Mouse (Mus musculus) MEL (cell line): Measurements from ENCODE around the gene Crb3. TPM values are rescaled to one million over a fixed set of nuclear protein-coding genes. Genes with fewer than 3 reads are reported as not detected.

ENCODE experiments used
- DNase-seq: peaks from one replicate; pipeline ENCODE4 v3.0.0; 2011; ENCODE audit warnings: low read depth, low spot score
- H3K27ac ChIP-seq: 2 replicates; pipeline ENCODE4 v1.5.1; 2012; ENCODE audit warnings: low read depth, mild to moderate bottlenecking, control low read depth, low read length, moderate library complexity; ENCODE audit not compliant: control insufficient read depth
- H3K27me3 ChIP-seq, 2 experiments: fragments of 150-350 bp in 1 of 2; sonication (generic) in 1 of 2; 2 replicates each; pipeline ENCODE4 v1.6.1; 2012; ENCODE audit warnings: low read length in 2 of 2, mild to moderate bottlenecking in 2 of 2, improper control_type of control experiment in 1 of 2, moderate library complexity in 1 of 2; ENCODE audit not compliant: insufficient read depth in 2 of 2, control insufficient read depth in 1 of 2
- H3K36me3 ChIP-seq, 2 experiments: 2 replicates each; pipeline ENCODE4 v1.6.1; 2012 to 2014; ENCODE audit warnings: low read length in 2 of 2, improper control_type of control experiment in 1 of 2, inconsistent platforms in 1 of 2, mild to moderate bottlenecking in 1 of 2; ENCODE audit not compliant: insufficient read depth in 2 of 2, control insufficient read depth in 1 of 2
- H3K4me1 ChIP-seq, 2 experiments: fragments of 150-350 bp in 1 of 2; sonication (generic) in 1 of 2; 2 replicates each; pipeline ENCODE4 v1.6.1; 2012; ENCODE audit warnings: low read length in 2 of 2, improper control_type of control experiment in 1 of 2, mild to moderate bottlenecking in 1 of 2; ENCODE audit not compliant: insufficient read depth in 2 of 2, control insufficient read depth in 1 of 2
- H3K4me3 ChIP-seq, 2 experiments: fragments of 150-350 bp in 1 of 2; sonication (generic) in 1 of 2; 2 replicates each; pipeline ENCODE4 v1.5.1; 2012; ENCODE audit warnings: low read depth in 2 of 2, low read length in 2 of 2, mild to moderate bottlenecking in 2 of 2, moderate library complexity in 2 of 2, control low read depth in 1 of 2, improper control_type of control experiment in 1 of 2; ENCODE audit not compliant: control insufficient read depth in 1 of 2, insufficient read depth in 1 of 2
- H3K79me2 ChIP-seq: 2 replicates; pipeline ENCODE4 v1.6.1; 2012; ENCODE audit warnings: mild to moderate bottlenecking, low read length, moderate library complexity; ENCODE audit not compliant: control insufficient read depth, poor library complexity, insufficient read depth
- H3K9ac ChIP-seq: 2 replicates; pipeline ENCODE4 v1.6.1; 2012; ENCODE audit warnings: low read depth, mild to moderate bottlenecking, control low read depth, low read length, moderate library complexity; ENCODE audit not compliant: control insufficient read depth, poor library complexity, severe bottlenecking
- H3K9me3 ChIP-seq: fragments of 150-350 bp; sonication (generic); replicated peaks from 2 replicates; pipeline ENCODE4 v1.6.1; 2012; ENCODE audit warnings: mild to moderate bottlenecking, low read length, improper control_type of control experiment, moderate library complexity; ENCODE audit not compliant: insufficient read depth
- BHLHE40 ChIP-seq: IDR thresholded peaks from 2 replicates; pipeline ENCODE4 v1.6.1; 2012; ENCODE audit warnings: low read depth, mild to moderate bottlenecking, inconsistent platforms, low read length, improper control_type of control experiment, borderline replicate concordance
- ELF1 ChIP-seq: IDR thresholded peaks from 2 replicates; pipeline ENCODE4 v1.6.1; 2014; ENCODE audit warnings: low read depth, mild to moderate bottlenecking, inconsistent platforms, low read length, improper control_type of control experiment, moderate library complexity
- EP300 ChIP-seq, 2 experiments: IDR thresholded peaks; 2 replicates each; pipeline ENCODE4 v1.6.1; 2011; ENCODE audit warnings: improper control_type of control experiment in 2 of 2, low read length in 2 of 2, low read depth in 1 of 2, mild to moderate bottlenecking in 1 of 2
- ETS1 ChIP-seq: IDR thresholded peaks from 2 replicates; pipeline ENCODE4 v1.6.1; 2012; ENCODE audit warnings: low read depth, mild to moderate bottlenecking, inconsistent platforms, low read length, improper control_type of control experiment, moderate library complexity
- GATA1 ChIP-seq: IDR thresholded peaks from 2 replicates; pipeline ENCODE4 v1.6.1; 2011; ENCODE audit warnings: low read depth, low read length, improper control_type of control experiment
- HCFC1 ChIP-seq: IDR thresholded peaks from 2 replicates; pipeline ENCODE4 v1.6.1; 2012; ENCODE audit warnings: low read depth, mild to moderate bottlenecking, inconsistent platforms, low read length, improper control_type of control experiment, moderate library complexity
- KAT2A ChIP-seq: conservative IDR thresholded peaks from 2 replicates; pipeline ENCODE4 v1.6.1; 2012; ENCODE audit warnings: low read depth, low read length, improper control_type of control experiment, inconsistent platforms
- MAFK ChIP-seq: IDR thresholded peaks from 2 replicates; pipeline ENCODE4 v1.6.1; 2011; ENCODE audit warnings: low read depth, mild to moderate bottlenecking, low read length, improper control_type of control experiment, borderline replicate concordance
- MAX ChIP-seq: IDR thresholded peaks from 2 replicates; pipeline ENCODE4 v1.6.1; 2011; ENCODE audit warnings: low read length, improper control_type of control experiment
- MAZ ChIP-seq: IDR thresholded peaks from 2 replicates; pipeline ENCODE4 v1.6.1; 2012; ENCODE audit warnings: low read depth, mild to moderate bottlenecking, inconsistent platforms, low read length, improper control_type of control experiment
- MEF2A ChIP-seq: IDR thresholded peaks from 2 replicates; pipeline ENCODE4 v1.6.1; 2014; ENCODE audit warnings: low read depth, mild to moderate bottlenecking, inconsistent platforms, low read length, improper control_type of control experiment; ENCODE audit not compliant: poor library complexity, insufficient replicate concordance, severe bottlenecking; ENCODE audit errors: extremely low read depth
- MYB ChIP-seq: IDR thresholded peaks from 2 replicates; pipeline ENCODE4 v1.6.1; 2011; ENCODE audit warnings: mild to moderate bottlenecking, low read depth, low read length, improper control_type of control experiment
- NELFE ChIP-seq: IDR thresholded peaks from 2 replicates; pipeline ENCODE4 v1.6.1; 2011; ENCODE audit warnings: low read depth, low read length, improper control_type of control experiment
- POLR2AphosphoS2 ChIP-seq: IDR thresholded peaks from 2 replicates; pipeline ENCODE4 v1.6.1; 2011; ENCODE audit warnings: low read length, improper control_type of control experiment
- POLR2AphosphoS5 ChIP-seq: IDR thresholded peaks from 2 replicates; pipeline ENCODE4 v1.6.1; 2012; ENCODE audit warnings: low read depth, borderline replicate concordance, mild to moderate bottlenecking, inconsistent platforms, low read length, moderate library complexity, mixed read lengths
- SIN3A ChIP-seq: IDR thresholded peaks from 2 replicates; pipeline ENCODE4 v1.6.1; 2012; ENCODE audit warnings: low read length, improper control_type of control experiment, inconsistent platforms
- TBP ChIP-seq: IDR thresholded peaks from 2 replicates; pipeline ENCODE4 v1.8.0; 2011; ENCODE audit warnings: low read depth, low read length, improper control_type of control experiment
- TCF12 ChIP-seq: IDR thresholded peaks from 2 replicates; pipeline ENCODE4 v1.6.1; 2014; ENCODE audit warnings: low read depth, mild to moderate bottlenecking, inconsistent platforms, low read length, improper control_type of control experiment, moderate library complexity
- UBTF ChIP-seq: IDR thresholded peaks from 2 replicates; pipeline ENCODE4 v1.6.1; 2012; ENCODE audit warnings: low read depth, mild to moderate bottlenecking, inconsistent platforms, low read length, improper control_type of control experiment, moderate library complexity, borderline replicate concordance; ENCODE audit not compliant: insufficient read depth
- USF1 ChIP-seq: IDR thresholded peaks from 2 replicates; pipeline ENCODE4 v1.6.1; 2014; ENCODE audit warnings: low read depth, mild to moderate bottlenecking, inconsistent platforms, low read length, improper control_type of control experiment, moderate library complexity
- ZC3H11A ChIP-seq: IDR thresholded peaks from 2 replicates; pipeline ENCODE4 v1.6.1; 2012; ENCODE audit warnings: low read depth, mild to moderate bottlenecking, inconsistent platforms, low read length, improper control_type of control experiment
- ZNF384 ChIP-seq: IDR thresholded peaks from 2 replicates; pipeline ENCODE4 v1.6.1; 2012; ENCODE audit warnings: low read depth, mild to moderate bottlenecking, inconsistent platforms, low read length, improper control_type of control experiment
- polyA plus RNA-seq, 2 experiments: library from polyadenylated mRNA; stranded (reverse) in 1 of 2; unstranded in 1 of 2; fragments of >175 nt in 1 of 2; fragments of >200 nt in 1 of 2; gene quantifications; 2 replicates each; pipeline versions ENCODE4 v1.2.1 to v1.2.4; 2012; ENCODE audit warnings: low replicate concordance in 2 of 2, low read depth in 1 of 2; ENCODE audit not compliant: insufficient read length in 2 of 2, insufficient read depth in 1 of 2, missing spikeins in 1 of 2
- total RNA-seq: library from RNA; depleted of rRNA; stranded (reverse); fragments of 300-350 nt; gene quantifications from 2 replicates; pipeline ENCODE4 v1.2.3, GENCODE M21; 2012

The Crb3 gene
- total and polyA plus RNA-seq, 3 experiments: 0.19 TPM; not detected in 2

DNA sequence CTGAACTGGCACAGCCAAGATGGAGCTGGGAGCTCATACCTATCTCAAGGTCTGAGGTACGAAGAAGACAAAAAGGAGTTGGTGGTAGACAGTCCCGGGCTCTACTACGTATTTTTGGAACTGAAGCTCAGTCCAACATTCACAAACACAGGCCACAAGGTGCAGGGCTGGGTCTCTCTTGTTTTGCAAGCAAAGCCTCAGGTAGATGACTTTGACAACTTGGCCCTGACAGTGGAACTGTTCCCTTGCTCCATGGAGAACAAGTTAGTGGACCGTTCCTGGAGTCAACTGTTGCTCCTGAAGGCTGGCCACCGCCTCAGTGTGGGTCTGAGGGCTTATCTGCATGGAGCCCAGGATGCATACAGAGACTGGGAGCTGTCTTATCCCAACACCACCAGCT is 48.2 kb downstream of the Crb3 start:
- Histone ChIP-seq H3K79me2 (no peaks in the 10 kb centered on the region), H3K27me3 (no peaks in the 10 kb centered on the region), H3K9me3 (no peaks in the 10 kb centered on the region), H3K4me1 (peaks cover 2 to 31% of the 10 kb centered on the region in 2 experiments), H3K4me3 (no peak overlapping the region), H3K9ac (no peak overlapping the region), H3K27ac (no peak overlapping the region), H3K36me3 (peaks cover 0 to 25% of the 10 kb centered on the region in 2 experiments; a peak in 2 of 4 replicates)
- DNase-seq: no peak
- TF ChIP-seq MAFK (no peak), TCF12 (no peak), HCFC1 (no peak), EP300 (IDR thresholded peaks at IDR 0.05; ENCODE audit: low read depth in 1 of 2, low read length in 2 of 2) (no peak), ETS1 (no peak), ZNF384 (no peak), MYB (no peak), TBP (no peak), POLR2AphosphoS2 (no peak), UBTF (no peak), BHLHE40 (no peak), MEF2A (no peak), SIN3A (no peak), MAX (no peak), POLR2AphosphoS5 (no peak), GATA1 (no peak), USF1 (no peak), ZC3H11A (no peak)

DNA sequence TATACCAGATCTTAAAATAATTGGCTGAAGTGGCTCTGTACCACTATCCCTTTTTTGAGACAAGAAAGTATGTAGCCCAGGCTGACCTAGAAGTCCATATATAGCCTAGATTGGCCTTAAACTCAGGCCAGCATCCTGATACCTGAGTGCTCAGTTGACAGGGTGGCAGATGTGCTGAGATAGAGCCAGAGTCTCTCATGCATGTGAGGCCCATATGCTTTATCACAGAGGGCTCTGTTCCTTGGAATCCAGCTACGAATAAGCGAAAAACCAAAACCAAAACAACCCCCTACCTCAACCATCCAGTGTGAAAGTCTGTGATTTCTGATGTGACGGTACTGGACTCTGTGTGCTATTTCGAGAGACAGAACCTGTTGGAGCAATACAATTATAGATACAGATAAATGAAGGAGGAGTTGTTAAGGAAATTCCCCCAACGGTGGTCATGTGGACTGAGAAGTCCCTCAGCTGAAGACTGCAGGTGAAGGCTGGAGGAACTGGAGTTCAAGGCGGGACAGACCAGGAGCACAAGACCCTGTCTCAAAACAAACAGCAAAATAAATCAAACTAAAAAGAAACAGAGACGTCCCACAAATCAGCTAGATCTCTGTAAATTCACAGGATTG is 49.2 kb downstream of the Crb3 start:
- H3K79me2 ChIP-seq: no peaks in the 10 kb centered on the region
- DNase-seq: no peak
- H3K9me3 ChIP-seq: no peaks in the 10 kb centered on the region
- TF ChIP-seq ELF1: no peak
- TF ChIP-seq UBTF: no peak
- TF ChIP-seq TCF12: no peak
- TF ChIP-seq NELFE: no peak
- TF ChIP-seq MAZ: no peak
- no peak for TF ChIP-seq KAT2A
- H3K4me3 ChIP-seq: no peak overlapping the region
- peaks cover 2 to 36% of the 10 kb centered on the region in 2 experiments for H3K4me1 ChIP-seq
- no peak overlapping the region for H3K9ac ChIP-seq
- H3K27me3 ChIP-seq: no peaks in the 10 kb centered on the region
- H3K36me3 ChIP-seq: peaks cover 0 to 25% of the 10 kb centered on the region in 2 experiments; a peak in 2 of 4 replicates
- H3K27ac ChIP-seq: no peak overlapping the region
